Mouse (Mus musculus) right cerebral cortex, postnatal 10 days (tissue): ENCODE measurements at regions not wholly inside any gene's neighbourhood (a gene's known extent, or its start where the extent isn't known, plus 50 kb on each side); places are given as distances from the start of the nearest gene placed in this dataset.

ENCODE experiments used
- DNase-seq, 2 experiments: peaks; one replicate each; pipeline ENCODE4 v3.0.0; 2021; ENCODE audit warnings: low spot score in 2 of 2

GRCm38 (mm10) chr1:128975586-128975985 lies 297.5 kb upstream of the Thsd7b start:
- no peak for DNase-seq

GRCm38 (mm10) chr1:128951436-128951835 lies 321.7 kb upstream of the Thsd7b start:
- peak in 1 of 2 experiments; percentile 23 for DNase-seq

- DNase-seq = no peak
These were observed 322.6 kb upstream of the Thsd7b start for GRCm38 (mm10) chr1:128950512-128950911.

GRCm38 (mm10) chr1:128914811-128915210 lies 322.7 kb upstream of the Cxcr4 start:
- DNase-seq = no peak

GRCm38 (mm10) chr1:128912532-128912931 lies 320.4 kb upstream of the Cxcr4 start:
- DNase-seq = peak in 1 of 2 experiments; percentile 30

- DNase-seq = no peak
These were observed 315.5 kb upstream of the Cxcr4 start for GRCm38 (mm10) chr1:128907566-128907965.

- DNase-seq = no peak
These were observed 305.9 kb upstream of the Cxcr4 start for GRCm38 (mm10) chr1:128898025-128898424.

- DNase-seq = no peak
These were observed 302.5 kb upstream of the Cxcr4 start for GRCm38 (mm10) chr1:128894546-128894945.

GRCm38 (mm10) chr1:128878291-128878690 lies 286.2 kb upstream of the Cxcr4 start:
- DNase-seq = no peak

GRCm38 (mm10) chr1:128875289-128875688 lies 283.2 kb upstream of the Cxcr4 start:
- DNase-seq = peak; percentile 55 to 72

- DNase-seq = no peak
These were observed 282.1 kb upstream of the Cxcr4 start for GRCm38 (mm10) chr1:128874190-128874589.

- no peak for DNase-seq
These were observed 276.7 kb upstream of the Cxcr4 start for GRCm38 (mm10) chr1:128868761-128869160.

- no peak for DNase-seq
These were observed 268.4 kb upstream of the Cxcr4 start for GRCm38 (mm10) chr1:128860537-128860936.

GRCm38 (mm10) chr1:128860094-128860493 lies 268.0 kb upstream of the Cxcr4 start:
- DNase-seq = no peak

GRCm38 (mm10) chr1:128858661-128859060 lies 266.6 kb upstream of the Cxcr4 start:
- DNase-seq = no peak

- no peak for DNase-seq
These were observed 264.8 kb upstream of the Cxcr4 start for GRCm38 (mm10) chr1:128856933-128857332.

- DNase-seq = no peak
These were observed 262.6 kb upstream of the Cxcr4 start for GRCm38 (mm10) chr1:128854649-128855048.

GRCm38 (mm10) chr1:128853286-128853685 lies 261.2 kb upstream of the Cxcr4 start:
- DNase-seq = no peak

- DNase-seq = no peak
These were observed 245.3 kb upstream of the Cxcr4 start for GRCm38 (mm10) chr1:128837361-128837760.

- no peak for DNase-seq
These were observed 243.4 kb upstream of the Cxcr4 start for GRCm38 (mm10) chr1:128835510-128835909.

- no peak for DNase-seq
These were observed 241.1 kb upstream of the Cxcr4 start for GRCm38 (mm10) chr1:128833096-128833715.

- DNase-seq = peak; percentile 47 to 84
These were observed 240.2 kb upstream of the Cxcr4 start for GRCm38 (mm10) chr1:128832201-128832883.

- DNase-seq = no peak
These were observed 238.7 kb upstream of the Cxcr4 start for GRCm38 (mm10) chr1:128830671-128831240.
